Mouse (Mus musculus) cerebellum, adult 2 months (tissue): Measurements from ENCODE around the gene Lsamp.

Experiments
- CTCF ChIP-seq: fragments of 200-500 bp; IDR thresholded peaks from 2 replicates; pipeline ENCODE4 v1.5.1; 2011; ENCODE audit warnings: low read depth, mild to moderate bottlenecking, control low read depth, low read length, moderate library complexity, borderline replicate concordance; ENCODE audit not compliant: insufficient read depth
- POLR2A ChIP-seq: fragments of 200-500 bp; IDR thresholded peaks from 2 replicates; pipeline ENCODE4 v1.6.1; 2011; ENCODE audit warnings: low read length, control low read depth, borderline replicate concordance; ENCODE audit not compliant: insufficient read depth

- TF ChIP-seq POLR2A (no peak), CTCF (no peak)
Observed at GRCm38 (mm10) chr16:40891338-40891737, 907.2 kb downstream of the Lsamp start.
